Comparison of ENCODE assay signal across 10 mouse cellular contexts in genomic region chr13:19438040-19438439, GRCm38 (mm10). TPM values are rescaled to one million over a fixed set of nuclear protein-coding genes. Genes with fewer than 3 reads are reported as not detected.
DNase-seq lines count a peak whose midpoint lies in the region; ATAC-seq lines count a peak whose summit lies in the region.
"Had no signal": no experiment of that assay in that cellular context is flagged by ENCODE, and none has a peak within 500 bp of the region (broad histone marks: within the 10 kb centered on the region; RNA-seq: fewer than 3 reads in every experiment).

No protein-coding gene starts in this region.

- H3K4me2 ChIP-seq in hindbrain, embryonic 12.5 days (replicated peaks), result no peak overlapping the region
- no peak overlapping the region for H3K4me2 ChIP-seq in hindbrain, embryonic 14.5 days (replicated peaks)
- H3K4me2 ChIP-seq: liver, embryonic 13.5 days; stomach, embryonic 15.5 days had no signal

- peak; percentile 4 for DNase-seq in hindbrain, embryonic 10.5 days (ENCODE audit: low spot score)
- DNase-seq in 3T3-L1 (ENCODE audit: low read depth, low spot score) (peak; percentile 37), R1 (ENCODE audit: low read depth, low spot score) (peak; percentile 31)
- DNase-seq in hindbrain, embryonic 14.5 days (ENCODE audit: low spot score), result peak; percentile 56
- DNase-seq in neural tube, embryonic 10.5 days (ENCODE audit: extremely low spot score, low spot score), result peak; percentile 15
- no peak for DNase-seq in heart, embryonic 10.5 days (ENCODE audit: low spot score)
- DNase-seq: liver, embryonic 13.5 days had no signal

- no peak for ATAC-seq in hindbrain, embryonic 12.5 days (ENCODE audit: low FRiP score)
- ATAC-seq in hindbrain, embryonic 14.5 days (ENCODE audit: low FRiP score), result no peak
- ATAC-seq in megakaryocyte-erythroid progenitor cell, adult 5-6 weeks (replicated peaks; ENCODE audit: low FRiP score, low TSS enrichment, poor library complexity, severe bottlenecking), result no peak; the same call in 1 of the 2 replicates

- 81% methylated on average over 10 of the region's 10 CpGs for WGBS in hindbrain, embryonic 10.5 days
- WGBS in hindbrain, embryonic 12.5 days, result 76% methylated on average over 10 of the region's 10 CpGs
- WGBS in hindbrain, embryonic 14.5 days, result 76% methylated on average over 10 of the region's 10 CpGs
- WGBS in heart, embryonic 10.5 days, result 71% methylated on average over 10 of the region's 10 CpGs

- no peak overlapping the region for H3K9ac ChIP-seq in hindbrain, embryonic 12.5 days
- H3K9ac ChIP-seq in hindbrain, embryonic 14.5 days, result no peak overlapping the region
- H3K9ac ChIP-seq: liver, embryonic 13.5 days; stomach, embryonic 15.5 days had no signal

- H3K36me3 ChIP-seq in hindbrain, embryonic 10.5 days, result no peaks in the 10 kb centered on the region
- no peaks in the 10 kb centered on the region for H3K36me3 ChIP-seq in hindbrain, embryonic 12.5 days
- no peaks in the 10 kb centered on the region for H3K36me3 ChIP-seq in hindbrain, embryonic 14.5 days (replicated peaks; ENCODE audit: control insufficient read depth, insufficient read depth)
- H3K36me3 ChIP-seq in heart, embryonic 10.5 days, result no peaks in the 10 kb centered on the region
- H3K36me3 ChIP-seq: liver, embryonic 13.5 days; stomach, embryonic 15.5 days had no signal

- no peaks in the 10 kb centered on the region for H3K27me3 ChIP-seq in hindbrain, embryonic 10.5 days (ENCODE audit: insufficient read depth, poor library complexity, severe bottlenecking)
- H3K27me3 ChIP-seq in hindbrain, embryonic 12.5 days, result no peaks in the 10 kb centered on the region
- H3K27me3 ChIP-seq in hindbrain, embryonic 14.5 days (ENCODE audit: control insufficient read depth, insufficient read depth, low read length), result no peaks in the 10 kb centered on the region
- H3K27me3 ChIP-seq in heart, embryonic 10.5 days (ENCODE audit: insufficient read depth, poor library complexity, severe bottlenecking), result no peaks in the 10 kb centered on the region
- H3K27me3 ChIP-seq: liver, embryonic 13.5 days; stomach, embryonic 15.5 days had no signal

- H3K4me1 ChIP-seq in hindbrain, embryonic 10.5 days (replicated peaks), result no peaks in the 10 kb centered on the region
- H3K4me1 ChIP-seq in hindbrain, embryonic 12.5 days, result no peaks in the 10 kb centered on the region
- H3K4me1 ChIP-seq in hindbrain, embryonic 14.5 days (replicated peaks; ENCODE audit: control insufficient read depth, insufficient read depth, low read length), result no peaks in the 10 kb centered on the region
- H3K4me1 ChIP-seq in heart, embryonic 10.5 days, result no peaks in the 10 kb centered on the region
- H3K4me1 ChIP-seq: liver, embryonic 13.5 days; stomach, embryonic 15.5 days had no signal

- no peak overlapping the region for H3K4me3 ChIP-seq in hindbrain, embryonic 10.5 days
- H3K4me3 ChIP-seq in hindbrain, embryonic 12.5 days, result no peak overlapping the region
- no peak overlapping the region for H3K4me3 ChIP-seq in hindbrain, embryonic 14.5 days (replicated peaks; ENCODE audit: low read length)
- no peak overlapping the region for H3K4me3 ChIP-seq in heart, embryonic 10.5 days
- H3K4me3 ChIP-seq: liver, embryonic 13.5 days; stomach, embryonic 15.5 days had no signal

- H3K27ac ChIP-seq in hindbrain, embryonic 10.5 days, result no peak overlapping the region
- no peak overlapping the region for H3K27ac ChIP-seq in hindbrain, embryonic 12.5 days
- no peak overlapping the region for H3K27ac ChIP-seq in hindbrain, embryonic 14.5 days
- no peak overlapping the region for H3K27ac ChIP-seq in heart, embryonic 10.5 days
- H3K27ac ChIP-seq: liver, embryonic 13.5 days; stomach, embryonic 15.5 days had no signal

- H3K9me3 ChIP-seq in hindbrain, embryonic 10.5 days, result no peaks in the 10 kb centered on the region
- no peaks in the 10 kb centered on the region for H3K9me3 ChIP-seq in hindbrain, embryonic 12.5 days (replicated peaks)
- no peaks in the 10 kb centered on the region for H3K9me3 ChIP-seq in hindbrain, embryonic 14.5 days (ENCODE audit: control insufficient read depth, low read length)
- H3K9me3 ChIP-seq in heart, embryonic 10.5 days, result peaks cover 2% of the 10 kb centered on the region; the same call in 1 of the 2 replicates
- H3K9me3 ChIP-seq: liver, embryonic 13.5 days; stomach, embryonic 15.5 days had no signal

RNA-seq across cellular contexts. Expression of gene Stard3nl, which starts 42.4 kb away (rescaled TPM):
- 111 and 128 TPM in 2 replicates for polyA plus RNA-seq in hindbrain, embryonic 10.5 days (2016; fragmentation: Nextera tagmentation; extraction: Ambion mirVana)
- polyA plus RNA-seq in hindbrain, embryonic 12.5 days (2016; fragmentation: Nextera tagmentation; extraction: Ambion mirVana), result 143 and 156 TPM in 2 replicates
- polyA plus RNA-seq in hindbrain, embryonic 14.5 days (2014; fragmentation: Nextera tagmentation; extraction: Ambion mirVana), result 214 and 223 TPM in 2 replicates
- polyA plus RNA-seq in heart, embryonic 10.5 days (2016; fragmentation: Nextera tagmentation; extraction: Ambion mirVana), result 100 and 105 TPM in 2 replicates
- 24.2 and 37.8 TPM in 2 replicates for total RNA-seq in megakaryocyte-erythroid progenitor cell, adult 5-6 weeks (2014; fragmentation: Nextera tagmentation)
- 29.1 and 30.2 TPM in 2 replicates for total RNA-seq in megakaryocyte-erythroid progenitor cell, adult 5-6 weeks (2017)
